Mouse (Mus musculus) forebrain, embryonic 14.5 days (tissue): ENCODE data around the gene Jade1. TPM values are rescaled to one million over a fixed set of nuclear protein-coding genes. Genes with fewer than 3 reads are reported as not detected.

Experiments
- ATAC-seq: fragments of 200-750 bp; cut with Nextera tagmentation; 2 replicates; pipeline ENCODE4 v1.8.0; 2017; ENCODE audit warnings: mild to moderate bottlenecking, moderate library complexity
- DNase-seq: peaks from one replicate; pipeline ENCODE4 v3.0.0-alpha.2; 2015; ENCODE audit warnings: low spot score
- H3K27ac ChIP-seq: fragments of 300-500 bp; sonication (generic); 2 replicates; pipeline ENCODE4 v1.5.1; 2014; ENCODE audit warnings: low read depth, mild to moderate bottlenecking, control low read depth, low read length, moderate library complexity
- H3K27me3 ChIP-seq: fragments of 300-500 bp; sonication (generic); replicated peaks from 2 replicates; pipeline ENCODE4 v1.6.1; 2014; ENCODE audit warnings: low read length, control low read depth, mixed read lengths; ENCODE audit not compliant: control insufficient read depth, insufficient read depth
- H3K36me3 ChIP-seq: fragments of 300-500 bp; sonication (generic); 2 replicates; pipeline ENCODE4 v1.6.1; 2014; ENCODE audit warnings: low read length, control low read depth; ENCODE audit not compliant: control insufficient read depth, insufficient read depth
- H3K4me1 ChIP-seq: fragments of 300-500 bp; sonication (generic); 2 replicates; pipeline ENCODE4 v1.6.1; 2014; ENCODE audit warnings: antibody characterized with exemption, low read length, control low read depth; ENCODE audit not compliant: control insufficient read depth, insufficient read depth
- H3K4me2 ChIP-seq: fragments of 300-500 bp; sonication (generic); 2 replicates; pipeline ENCODE4 v1.6.1; 2014; ENCODE audit warnings: mild to moderate bottlenecking, control low read depth, low read length
- H3K4me3 ChIP-seq: fragments of 300-500 bp; sonication (generic); 2 replicates; pipeline ENCODE4 v1.5.1; 2014; ENCODE audit warnings: low read depth, low read length, control low read depth
- H3K9ac ChIP-seq: fragments of 300-500 bp; sonication (generic); 2 replicates; pipeline ENCODE4 v1.6.1; 2014; ENCODE audit warnings: mild to moderate bottlenecking, low read length, control low read depth, moderate library complexity
- H3K9me3 ChIP-seq: fragments of 300-500 bp; sonication (generic); replicated peaks from 2 replicates; pipeline ENCODE4 v1.6.1; 2016; ENCODE audit warnings: low read length, control low read depth, mixed read lengths; ENCODE audit not compliant: control insufficient read depth
- WGBS: fragments of 180-500 bp; shearing (Covaris S2); extraction: QIAGEN DNeasy Blood & Tissue Kit; methylation state at CpG from one replicate; pipeline ENCODE4 v1.1.7; 2014; 5-methylcytosine and 5-hydroxymethylcytosine counted together
- polyA plus RNA-seq: library from polyadenylated mRNA; unstranded; fragments of >200 nt; fragmentation: Nextera tagmentation; extraction: Ambion mirVana; gene quantifications from 2 replicates; pipeline ENCODE4 v1.2.1, GENCODE M21; 2014

The Jade1 gene
- polyA plus RNA-seq, 1 experiment from 2014 or later: 11.9 TPM

- Histone ChIP-seq H3K4me1 (peaks cover 13% of the 10 kb centered on the region), H3K4me3 (no peak overlapping the region), H3K27ac (no peak overlapping the region; the same call in 1 of the 2 replicates), H3K27me3 (no peaks in the 10 kb centered on the region), H3K36me3 (peaks cover 33% of the 10 kb centered on the region), H3K9me3 (no peaks in the 10 kb centered on the region), H3K4me2 (no peak overlapping the region), H3K9ac (0 out of 2 replicates have a peak overlapping the region, but pooled peaks have one; percentile 8)
- WGBS: 13% methylated on average over 5 of the region's 5 CpGs
- DNase-seq (peak; percentile 46), ATAC-seq (peak; percentile 36; the same call in 1 of the 2 replicates)
These were observed 48.0 kb downstream of the Jade1 start for GRCm38 (mm10) chr3:41603470-41604019.

GRCm38 (mm10) chr3:41604629-41605321 is 49.2 kb downstream of the Jade1 start:
- DNase-seq (no peak), ATAC-seq (no peak)
- Histone ChIP-seq H3K9me3 (no peaks in the 10 kb centered on the region), H3K4me3 (no peak overlapping the region), H3K36me3 (peaks cover 40% of the 10 kb centered on the region), H3K27ac (no peak overlapping the region), H3K9ac (no peak overlapping the region), H3K4me1 (peaks cover 13% of the 10 kb centered on the region), H3K4me2 (no peak overlapping the region), H3K27me3 (no peaks in the 10 kb centered on the region)
- 91% methylated on average over 12 of the region's 12 CpGs for WGBS

GRCm38 (mm10) chr3:41605601-41606329 is 50.2 kb downstream of the Jade1 start:
- 88% methylated on average over 13 of the region's 13 CpGs for WGBS
- no peak for DNase-seq
- ATAC-seq: no peak

GRCm38 (mm10) chr3:41606330-41606664 is 50.8 kb downstream of the Jade1 start:
- Histone ChIP-seq H3K9ac (no peak overlapping the region), H3K36me3 (peaks cover 46% of the 10 kb centered on the region), H3K4me3 (no peak overlapping the region), H3K27me3 (no peaks in the 10 kb centered on the region), H3K4me2 (no peak overlapping the region), H3K9me3 (no peaks in the 10 kb centered on the region), H3K27ac (no peak overlapping the region), H3K4me1 (peaks cover 13% of the 10 kb centered on the region)
- WGBS: 89% methylated on average over 4 of the region's 4 CpGs
- ATAC-seq (no peak), DNase-seq (no peak)

More at GRCm38 (mm10) chr3:41605601-41606329, 50.2 kb downstream of the Jade1 start:
- no peaks in the 10 kb centered on the region for H3K27me3 ChIP-seq
- no peak overlapping the region for H3K4me2 ChIP-seq
- no peak overlapping the region for H3K9ac ChIP-seq
- H3K4me3 ChIP-seq: no peak overlapping the region
- H3K36me3 ChIP-seq: peaks cover 41% of the 10 kb centered on the region
- H3K4me1 ChIP-seq: peaks cover 13% of the 10 kb centered on the region
- no peak overlapping the region for H3K27ac ChIP-seq
- H3K9me3 ChIP-seq: no peaks in the 10 kb centered on the region

- no peak for ATAC-seq
- Histone ChIP-seq H3K9ac (no peak overlapping the region), H3K4me2 (no peak overlapping the region), H3K4me1 (peaks cover 13% of the 10 kb centered on the region), H3K27ac (no peak overlapping the region), H3K36me3 (peaks cover 47% of the 10 kb centered on the region), H3K4me3 (no peak overlapping the region), H3K9me3 (no peaks in the 10 kb centered on the region), H3K27me3 (no peaks in the 10 kb centered on the region)
- no peak for DNase-seq
- WGBS: 90% methylated on average over 9 of the region's 9 CpGs
These were observed 51.5 kb downstream of the Jade1 start for GRCm38 (mm10) chr3:41607050-41607449.

GRCm38 (mm10) chr3:41607467-41607866 is 51.9 kb downstream of the Jade1 start:
- Histone ChIP-seq H3K4me2 (no peak overlapping the region), H3K36me3 (peaks cover 50% of the 10 kb centered on the region), H3K9ac (no peak overlapping the region), H3K27ac (no peak overlapping the region), H3K4me3 (no peak overlapping the region), H3K27me3 (no peaks in the 10 kb centered on the region), H3K4me1 (peaks cover 13% of the 10 kb centered on the region), H3K9me3 (no peaks in the 10 kb centered on the region)
- DNase-seq (no peak), ATAC-seq (no peak)
- 95% methylated on average over 8 of the region's 8 CpGs for WGBS

GRCm38 (mm10) chr3:41609071-41609470 is 53.5 kb downstream of the Jade1 start:
- no peak overlapping the region for H3K9ac ChIP-seq
- peaks cover 3% of the 10 kb centered on the region; the same call in 1 of the 2 replicates for H3K4me1 ChIP-seq
- H3K9me3 ChIP-seq: no peaks in the 10 kb centered on the region
- H3K27ac ChIP-seq: no peak overlapping the region
- no peaks in the 10 kb centered on the region for H3K27me3 ChIP-seq
- DNase-seq (no peak), ATAC-seq (no peak)
- peaks cover 61% of the 10 kb centered on the region for H3K36me3 ChIP-seq
- whole genome bisulfite sequencing: 89% methylated on average over 5 of the region's 5 CpGs
- H3K4me2 ChIP-seq: no peak overlapping the region
- no peak overlapping the region for H3K4me3 ChIP-seq

- Histone ChIP-seq H3K27ac (no peak overlapping the region), H3K4me1 (no peaks in the 10 kb centered on the region), H3K4me3 (no peak overlapping the region), H3K9me3 (no peaks in the 10 kb centered on the region), H3K4me2 (no peak overlapping the region), H3K36me3 (peaks cover 51% of the 10 kb centered on the region), H3K9ac (no peak overlapping the region), H3K27me3 (no peaks in the 10 kb centered on the region)
- DNase-seq (no peak), ATAC-seq (no peak)
- 91% methylated on average over 3 of the region's 3 CpGs for WGBS
These were observed 56.7 kb downstream of the Jade1 start for GRCm38 (mm10) chr3:41612211-41612610.

- 87% methylated on average over 9 of the region's 9 CpGs for WGBS
- no peak overlapping the region for H3K9ac ChIP-seq
- no peak overlapping the region for H3K4me2 ChIP-seq
These were observed 58.2 kb downstream of the Jade1 start for GRCm38 (mm10) chr3:41613706-41614105.

More at GRCm38 (mm10) chr3:41613706-41614105, 58.2 kb downstream of the Jade1 start:
- Histone ChIP-seq H3K36me3 (peaks cover 50% of the 10 kb centered on the region), H3K27me3 (no peaks in the 10 kb centered on the region), H3K4me3 (no peak overlapping the region), H3K27ac (no peak overlapping the region), H3K4me1 (peaks cover 4% of the 10 kb centered on the region; the same call in 1 of the 2 replicates), H3K9me3 (no peaks in the 10 kb centered on the region)
- ATAC-seq: peak; percentile 25; the same call in 1 of the 2 replicates
- no peak for DNase-seq
